Mouse (Mus musculus): Measurements from ENCODE around the gene Dkc1.

DNA sequence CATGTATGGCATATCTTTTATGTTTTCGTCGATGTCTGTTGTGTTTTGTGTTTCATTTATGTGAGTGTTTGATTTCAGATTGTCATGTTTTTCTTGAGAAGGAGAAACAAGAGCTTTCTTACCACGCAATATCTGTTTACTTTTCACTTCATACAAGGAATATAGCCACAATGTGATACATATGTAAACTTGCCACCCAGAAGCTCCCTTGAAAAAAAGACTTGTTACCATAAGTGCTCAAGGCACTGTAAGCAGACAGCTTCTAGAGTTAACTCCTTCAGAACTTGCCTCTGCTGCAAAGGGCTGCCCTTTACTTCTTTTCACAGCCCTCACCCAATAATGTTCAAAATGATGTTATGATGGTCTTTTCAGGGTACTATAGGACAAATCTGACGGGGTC is 52.8 kb downstream of the Dkc1 start:
- no peak for TF ChIP-seq CTCF (IDR thresholded peaks at IDR 0.05; ENCODE audit: low read depth)
- no peak for TF ChIP-seq EP300 (IDR thresholded peaks at IDR 0.05; ENCODE audit: low read depth)

All from liver, embryonic 14.5 days (tissue).